ENCODE assay signal across 9 mouse cellular contexts in the genomic region with DNA sequence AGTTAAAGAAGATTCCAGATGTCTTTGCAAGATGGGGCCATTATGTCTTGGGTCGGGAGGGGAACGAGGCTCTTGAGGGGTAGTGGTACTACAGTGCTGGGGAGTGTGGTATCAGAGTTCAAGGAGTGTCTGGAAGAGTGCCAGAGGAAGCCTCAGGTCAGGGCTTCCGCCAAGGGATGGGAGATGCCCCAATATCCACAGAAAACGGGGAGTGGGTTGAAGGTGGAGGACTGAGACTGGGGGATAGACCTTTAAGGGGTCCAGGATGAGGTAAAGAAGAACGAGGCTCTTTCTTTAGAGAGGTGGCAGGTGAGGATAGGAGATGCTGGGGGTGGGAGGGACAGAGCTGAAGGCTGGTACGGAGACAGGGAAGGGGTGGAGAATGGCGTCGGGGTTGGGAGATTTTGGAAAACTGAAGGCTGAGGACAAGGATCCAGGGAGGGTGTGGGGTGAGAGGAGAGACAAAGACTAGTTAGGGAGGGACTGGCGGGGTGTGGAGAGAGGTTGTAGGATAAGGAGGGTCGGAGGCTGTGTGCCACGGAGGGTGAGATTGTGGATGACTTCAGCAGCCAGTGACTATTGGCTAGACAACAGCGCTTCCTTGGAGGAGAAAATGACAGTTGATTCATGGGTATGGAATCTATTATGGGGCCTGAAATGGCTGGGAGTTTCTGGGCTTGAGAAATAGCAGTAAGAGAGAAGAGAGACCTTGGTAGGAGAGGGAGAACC. TPM values are rescaled to one million over a fixed set of nuclear protein-coding genes. Genes with fewer than 3 reads are reported as not detected.
DNase-seq lines count a peak whose midpoint lies in the region; ATAC-seq and TF ChIP-seq lines count a peak whose summit lies in the region.
"Had no signal": no experiment of that assay in that cellular context is flagged by ENCODE, and none has a peak within 500 bp of the region (broad histone marks: within the 10 kb centered on the region; RNA-seq: fewer than 3 reads in every experiment).

No protein-coding gene starts in this region.

- TF ChIP-seq CTCF in left cerebral cortex, adult 2 months (IDR thresholded peaks at IDR 0.05): no peak
- no peak for TF ChIP-seq CTCF in intestine, postnatal 0 days (IDR thresholded peaks at IDR 0.05; ENCODE audit: low read depth)
- no peak for TF ChIP-seq CTCF in olfactory bulb, adult 2 months (IDR thresholded peaks at IDR 0.05; ENCODE audit: insufficient read depth, low read depth, low read length)

- peak overlapping the region; percentile 37 for H3K4me3 ChIP-seq in left cerebral cortex, adult 2 months
- no peak overlapping the region; the same call in 1 of the 2 replicates for H3K4me3 ChIP-seq in intestine, postnatal 0 days (ENCODE audit: low read depth, low read length)
- H3K4me3 ChIP-seq in olfactory bulb, adult 2 months (ENCODE audit: insufficient read depth, low read depth, low read length): peak overlapping the region; percentile 44

- H3K27ac ChIP-seq in left cerebral cortex, adult 2 months: peak overlapping the region; percentile 84
- no peak overlapping the region; the same call in 1 of the 2 replicates for H3K27ac ChIP-seq in intestine, postnatal 0 days (ENCODE audit: low read depth, low read length)
- peak overlapping the region; percentile 87 for H3K27ac ChIP-seq in olfactory bulb, adult 2 months (ENCODE audit: insufficient read depth, low read depth, low read length)

- no peaks in the 10 kb centered on the region for H3K9me3 ChIP-seq in intestine, postnatal 0 days (ENCODE audit: control insufficient read depth)

- no peak for ATAC-seq in intestine, postnatal 0 days

- no peak for DNase-seq in left cerebral cortex, adult 2 months (ENCODE audit: extremely low spot score in 1 of 2, low spot score in 2 of 2)
- no peak for DNase-seq in left cerebral cortex, postnatal 25 days (ENCODE audit: low spot score in 2 of 2)
- DNase-seq in fibroblast of lung, adult 2 months (ENCODE audit: low read depth): peak; percentile 54
- no peak for DNase-seq in urinary bladder, adult 2 months (ENCODE audit: low spot score)
- DNase-seq in ovary, postnatal 14 days (ENCODE audit: low spot score): no peak
- DNase-seq in ovary, postnatal 36 days (ENCODE audit: low spot score): no peak
- DNase-seq: adrenal gland, adult 8-10 months had no signal

- peak overlapping the region; percentile 47 for H3K4me2 ChIP-seq in intestine, postnatal 0 days (replicated peaks; ENCODE audit: low read depth)

- peaks cover 8% of the 10 kb centered on the region for H3K4me1 ChIP-seq in intestine, postnatal 0 days (replicated peaks; ENCODE audit: control insufficient read depth, insufficient read depth, low read length)
- peaks cover 58% of the 10 kb centered on the region for H3K4me1 ChIP-seq in olfactory bulb, adult 2 months (ENCODE audit: control insufficient read depth, insufficient read depth, low read length)

- peaks cover 18% of the 10 kb centered on the region for H3K27me3 ChIP-seq in intestine, postnatal 0 days (replicated peaks; ENCODE audit: control insufficient read depth, insufficient read depth, low read length)

- peaks cover 10% of the 10 kb centered on the region; the same call in 1 of the 2 replicates for H3K36me3 ChIP-seq in intestine, postnatal 0 days (ENCODE audit: control insufficient read depth, insufficient read depth)

- 23% methylated on average over 12 of the region's 12 CpGs for WGBS in intestine, postnatal 0 days
- WGBS in olfactory bulb, adult 2 months: 16% methylated on average over 12 of the region's 12 CpGs

- intact Hi-C loops in left cerebral cortex, adult 2 months (cut with DNase I): no loop called here
- intact Hi-C loops in left cerebral cortex, postnatal 25 days (cut with DNase I): no loop called here

- H3K9ac ChIP-seq in intestine, postnatal 0 days (ENCODE audit: low read depth, low read length): no peak overlapping the region

- TF ChIP-seq POLR2A in olfactory bulb, adult 2 months (IDR thresholded peaks at IDR 0.05; ENCODE audit: insufficient read depth, low read depth, low read length): no peak

RNA-seq across cellular contexts. Expression of a gene that starts 11.8 kb away (rescaled TPM):
- total RNA-seq in left cerebral cortex, adult 2 months (2021): 100 to 1,000 TPM; 818 to 875 TPM
- 100 to 1,000 TPM; 931 to 954 TPM for total RNA-seq in left cerebral cortex, postnatal 25 days (2021)
- polyA plus RNA-seq in intestine, postnatal 0 days (2015; fragmentation: Nextera tagmentation; extraction: Ambion mirVana): 1.4 and 1.8 TPM in 2 replicates
- 210 and 442 TPM in 2 replicates for polyA plus RNA-seq in olfactory bulb, adult 2 months (2012; ENCODE audit: insufficient read depth, insufficient read length, low replicate concordance, missing spikeins)
- polyA plus RNA-seq in urinary bladder, adult 2 months (2012; rRNA removed): 28.0 and 31.9 TPM in 2 replicates

RNA-seq across cellular contexts. Expression of a gene that starts 13.4 kb away (rescaled TPM):
- total RNA-seq in left cerebral cortex, adult 2 months (2021): 10 to 100 TPM; 59.4 to 62.5 TPM
- 10 to 100 TPM; 57.4 to 59.3 TPM for total RNA-seq in left cerebral cortex, postnatal 25 days (2021)
- polyA plus RNA-seq in intestine, postnatal 0 days (2015; fragmentation: Nextera tagmentation; extraction: Ambion mirVana): 203 and 215 TPM in 2 replicates
- not detected in 2 replicates for polyA plus RNA-seq in olfactory bulb, adult 2 months (2012; ENCODE audit: insufficient read depth, insufficient read length, low replicate concordance, missing spikeins)
- polyA plus RNA-seq in urinary bladder, adult 2 months (2012; rRNA removed): 95.7 and 100 TPM in 2 replicates

RNA-seq across cellular contexts. Expression of a gene that starts 25.3 kb away (rescaled TPM):
- total RNA-seq in left cerebral cortex, adult 2 months (2021): 1 to 10 TPM; 1.8 to 2.1 TPM
- total RNA-seq in left cerebral cortex, postnatal 25 days (2021): 1 to 10 TPM; 1.7 to 3.1 TPM
- not detected in 2 replicates for polyA plus RNA-seq in intestine, postnatal 0 days (2015; fragmentation: Nextera tagmentation; extraction: Ambion mirVana)
- polyA plus RNA-seq in olfactory bulb, adult 2 months (2012; ENCODE audit: insufficient read depth, insufficient read length, low replicate concordance, missing spikeins): not detected in 2 replicates
- 0.07 TPM in 1 of 2 replicates, not detected in the other for polyA plus RNA-seq in urinary bladder, adult 2 months (2012; rRNA removed)

RNA-seq across cellular contexts. Expression of a gene that starts 28.2 kb away (rescaled TPM):
- total RNA-seq in left cerebral cortex, adult 2 months (2021): 10 to 100 TPM; 32.6 to 32.9 TPM
- total RNA-seq in left cerebral cortex, postnatal 25 days (2021): 10 to 100 TPM; 26.1 to 32.2 TPM
- 9.1 TPM in 2 replicates for polyA plus RNA-seq in intestine, postnatal 0 days (2015; fragmentation: Nextera tagmentation; extraction: Ambion mirVana)
- not detected in 2 replicates for polyA plus RNA-seq in olfactory bulb, adult 2 months (2012; ENCODE audit: insufficient read depth, insufficient read length, low replicate concordance, missing spikeins)
- 11.9 and 16.7 TPM in 2 replicates for polyA plus RNA-seq in urinary bladder, adult 2 months (2012; rRNA removed)

RNA-seq across cellular contexts. Expression of a gene that starts 33.0 kb away (rescaled TPM):
- total RNA-seq in left cerebral cortex, adult 2 months (2021): 10 to 100 TPM; 44.3 to 48.9 TPM
- 10 to 100 TPM; 44.6 to 47.5 TPM for total RNA-seq in left cerebral cortex, postnatal 25 days (2021)
- 32.6 and 37.7 TPM in 2 replicates for polyA plus RNA-seq in intestine, postnatal 0 days (2015; fragmentation: Nextera tagmentation; extraction: Ambion mirVana)
- polyA plus RNA-seq in olfactory bulb, adult 2 months (2012; ENCODE audit: insufficient read depth, insufficient read length, low replicate concordance, missing spikeins): not detected in 2 replicates
- 35.8 and 36.4 TPM in 2 replicates for polyA plus RNA-seq in urinary bladder, adult 2 months (2012; rRNA removed)
